Mouse (Mus musculus) small intestine, adult 2 months (tissue): ENCODE results near the gene Wfdc1. TPM values are rescaled to one million over a fixed set of nuclear protein-coding genes. Genes with fewer than 3 reads are reported as not detected.

Experiments
- H3K27ac ChIP-seq: fragments of 200-500 bp; 2 replicates; pipeline ENCODE4 v1.5.1; 2012; ENCODE audit warnings: low read depth, low read length, control low read depth, inconsistent platforms; ENCODE audit not compliant: insufficient read depth
- H3K27me3 ChIP-seq: fragments of 200-500 bp; 2 replicates; pipeline ENCODE4 v1.6.1; 2012; ENCODE audit warnings: mild to moderate bottlenecking, moderate library complexity, low read length, inconsistent platforms; ENCODE audit not compliant: control insufficient read depth, insufficient read depth
- H3K36me3 ChIP-seq: fragments of 200-500 bp; 2 replicates; pipeline ENCODE4 v1.6.1; 2012; ENCODE audit warnings: mild to moderate bottlenecking, low read length, control low read depth, inconsistent platforms; ENCODE audit not compliant: control insufficient read depth, insufficient read depth
- H3K4me1 ChIP-seq: fragments of 200-500 bp; 2 replicates; pipeline ENCODE4 v1.6.1; 2012; ENCODE audit warnings: low read length, inconsistent platforms, mixed read lengths; ENCODE audit not compliant: control insufficient read depth, insufficient read depth, insufficient read length
- H3K4me3 ChIP-seq: fragments of 200-500 bp; 2 replicates; pipeline ENCODE4 v1.5.1; 2012; ENCODE audit warnings: low read depth, mild to moderate bottlenecking, control low read depth, inconsistent platforms, low read length, moderate library complexity
- CTCF ChIP-seq: fragments of 200-500 bp; IDR thresholded peaks from 2 replicates; pipeline ENCODE4 v1.5.1; 2012; ENCODE audit warnings: low read depth, mild to moderate bottlenecking, control low read depth, inconsistent platforms, low read length, moderate library complexity, mixed read lengths; ENCODE audit not compliant: insufficient replicate concordance, insufficient read length; ENCODE audit errors: extremely low read depth
- POLR2A ChIP-seq: fragments of 200-500 bp; IDR thresholded peaks from 2 replicates; pipeline ENCODE4 v1.6.1; 2012; ENCODE audit warnings: low read depth, mild to moderate bottlenecking, control low read depth, inconsistent platforms, low read length, moderate library complexity
- WGBS: fragments of 180-500 bp; shearing (Covaris S2); methylation state at CpG from one replicate; pipeline ENCODE4 v1.1.7; 2018; 5-methylcytosine and 5-hydroxymethylcytosine counted together
- polyA plus RNA-seq: library from polyadenylated mRNA; depleted of rRNA; stranded (reverse); fragments of >200 nt; gene quantifications from 2 replicates; pipeline ENCODE4 v1.2.3, GENCODE M21; 2012

Wfdc1 gene
- polyA plus RNA-seq, 1 experiment = 34.5 TPM

DNA sequence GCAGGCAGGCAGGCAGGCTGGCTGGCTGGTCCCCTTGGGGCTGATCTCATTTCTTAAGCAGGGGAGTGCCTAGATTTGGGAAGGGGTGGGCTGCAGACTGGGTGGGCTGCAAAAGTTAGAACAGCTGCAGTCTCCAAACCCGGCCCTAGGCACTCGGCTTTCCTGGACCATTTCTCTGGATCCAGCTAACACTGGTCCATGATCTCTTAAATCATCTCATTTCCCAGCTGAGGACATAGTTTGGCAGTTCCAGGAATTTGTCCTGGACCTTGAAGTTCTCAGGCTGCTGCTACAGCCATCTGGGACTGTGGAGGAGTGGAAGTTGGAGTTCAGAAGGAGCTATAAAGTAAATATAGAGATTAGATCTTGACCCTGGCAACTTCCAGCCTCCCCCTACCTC lies 14.8 kb upstream of the Wfdc1 start:
- TF ChIP-seq CTCF (no peak), POLR2A (no peak)
- Histone ChIP-seq H3K4me3 (no peak overlapping the region), H3K36me3 (no peaks in the 10 kb centered on the region), H3K27me3 (no peaks in the 10 kb centered on the region), H3K4me1 (no peaks in the 10 kb centered on the region), H3K27ac (no peak overlapping the region)
- WGBS = 54% methylated on average over 2 of the region's 2 CpGs

DNA sequence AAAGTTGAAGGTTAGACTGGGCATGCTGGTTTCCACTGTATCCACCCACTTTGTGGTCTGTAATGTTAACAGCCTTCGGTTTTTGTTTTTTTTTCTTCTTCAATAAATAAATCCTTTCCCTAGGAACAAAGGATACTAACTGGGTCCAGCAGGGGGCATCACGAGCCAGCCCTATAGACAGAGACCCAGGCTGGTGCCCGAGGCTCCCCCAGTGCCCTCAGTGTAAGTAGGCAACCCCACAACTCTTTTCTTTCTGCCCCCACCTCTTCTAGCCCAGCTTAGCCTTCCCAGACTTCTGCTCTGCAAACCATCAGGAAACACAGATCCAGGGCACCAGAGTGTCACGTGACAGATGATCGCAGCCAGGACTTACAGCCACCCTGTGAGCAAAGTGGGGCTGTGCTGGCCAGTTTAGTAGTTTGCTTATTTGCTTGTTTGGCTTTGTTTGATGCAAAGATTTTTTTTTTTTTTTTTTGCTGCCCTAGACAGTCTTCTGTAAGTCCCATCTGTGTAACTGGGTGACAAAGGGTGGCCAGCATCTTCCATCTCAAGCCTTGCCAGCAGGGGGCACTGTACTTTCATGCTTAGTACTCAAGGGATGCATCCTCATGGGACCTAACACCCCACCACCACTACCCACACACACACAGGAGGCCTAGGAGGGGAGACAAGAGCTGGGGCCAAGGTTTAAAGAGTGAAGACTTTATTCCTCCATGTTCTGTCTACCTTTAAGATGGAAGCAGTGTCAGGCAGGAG lies 9.3 kb upstream of the Wfdc1 start:
- Histone ChIP-seq H3K27me3 (no peaks in the 10 kb centered on the region), H3K27ac (no peak overlapping the region), H3K36me3 (no peaks in the 10 kb centered on the region), H3K4me3 (no peak overlapping the region), H3K4me1 (peaks cover 8% of the 10 kb centered on the region; the same call in 1 of the 2 replicates)
- WGBS = 38% methylated on average over 5 of the region's 5 CpGs
- TF ChIP-seq POLR2A (no peak), CTCF (peak; percentile 69; the same call in 1 of the 2 replicates)

DNA sequence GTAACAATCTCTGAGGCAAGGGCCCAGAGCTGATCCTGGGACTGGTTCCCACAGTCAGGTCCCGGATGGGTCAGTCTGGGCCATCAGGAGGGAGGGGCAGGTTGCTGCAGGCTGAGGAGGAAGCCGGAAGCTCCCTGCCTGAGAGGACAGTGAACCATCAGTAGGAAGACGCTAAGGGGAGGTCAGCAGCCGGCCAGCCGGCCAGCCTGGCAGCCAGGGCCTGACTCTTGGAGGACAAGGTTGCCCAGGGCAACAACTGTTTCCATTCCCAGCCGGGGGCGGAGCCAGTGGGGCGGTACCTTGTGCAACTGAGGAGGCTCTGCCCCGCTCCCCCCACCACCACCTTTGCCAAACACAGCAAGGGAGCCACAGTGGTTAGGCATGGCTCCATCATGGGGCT lies 5.1 kb upstream of the Wfdc1 start:
- Histone ChIP-seq H3K27me3 (no peaks in the 10 kb centered on the region), H3K4me3 (no peak overlapping the region), H3K36me3 (no peaks in the 10 kb centered on the region), H3K27ac (peak overlapping the region; percentile 57), H3K4me1 (peaks cover 8% of the 10 kb centered on the region; the same call in 1 of the 2 replicates)
- WGBS = 57% methylated on average over 9 of the region's 9 CpGs
- no peak for TF ChIP-seq CTCF
- TF ChIP-seq POLR2A = no peak

DNA sequence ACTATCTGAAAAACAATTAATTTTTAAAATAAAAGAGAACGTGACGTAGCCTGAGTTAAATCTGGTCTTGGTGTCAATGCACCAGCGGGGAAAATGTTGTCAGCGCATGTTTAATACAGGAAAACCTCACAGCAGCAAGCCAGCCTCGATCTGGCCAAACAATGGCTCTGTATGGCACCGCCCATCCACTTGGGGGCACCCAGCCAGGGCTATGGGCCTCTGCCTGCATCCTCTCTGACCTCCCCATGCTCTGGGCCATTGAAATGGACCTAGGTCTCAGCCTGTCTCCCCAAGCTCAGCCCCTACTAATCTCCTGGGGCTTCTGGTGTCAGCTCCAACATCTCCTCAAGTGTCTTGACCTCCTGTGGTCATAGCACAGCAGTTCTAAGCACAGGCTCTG lies 4.3 kb upstream of the Wfdc1 start:
- no peak overlapping the region for H3K27ac ChIP-seq
- TF ChIP-seq CTCF (no peak), POLR2A (no peak)
- WGBS = 77% methylated on average over 6 of the region's 6 CpGs

DNA sequence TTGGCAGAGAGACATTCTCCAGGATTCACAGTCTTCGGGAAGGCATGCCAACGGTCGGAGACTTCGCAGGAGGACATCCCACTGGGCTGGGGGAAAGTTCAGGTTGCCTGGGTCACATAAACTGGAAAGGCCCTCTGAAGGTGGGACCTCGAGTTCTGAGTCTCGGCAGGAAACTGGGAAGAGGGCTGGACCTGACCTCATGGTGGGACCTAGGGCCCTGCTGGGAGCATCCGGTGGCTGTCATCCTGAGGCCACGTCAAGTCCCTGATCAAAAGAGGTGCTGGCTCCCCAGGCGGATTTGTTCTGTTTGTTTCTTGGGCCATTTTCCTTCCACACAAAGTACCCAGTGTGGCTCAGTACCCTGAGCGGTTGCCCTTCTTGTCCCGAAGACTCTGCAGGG lies 2.7 kb upstream of the Wfdc1 start:
- H3K4me3 ChIP-seq = no peak overlapping the region
- H3K36me3 ChIP-seq = no peaks in the 10 kb centered on the region
- WGBS = 86% methylated on average over 11 of the region's 11 CpGs
- H3K4me1 ChIP-seq = peaks cover 14% of the 10 kb centered on the region
- TF ChIP-seq POLR2A = no peak
- no peak for TF ChIP-seq CTCF
- no peak overlapping the region for H3K27ac ChIP-seq
- H3K27me3 ChIP-seq = no peaks in the 10 kb centered on the region

More for the DNA sequence above, 4.3 kb upstream of the Wfdc1 start:
- Histone ChIP-seq H3K27me3 (no peaks in the 10 kb centered on the region), H3K4me1 (peaks cover 8% of the 10 kb centered on the region; the same call in 1 of the 2 replicates), H3K36me3 (no peaks in the 10 kb centered on the region), H3K4me3 (no peak overlapping the region)

DNA sequence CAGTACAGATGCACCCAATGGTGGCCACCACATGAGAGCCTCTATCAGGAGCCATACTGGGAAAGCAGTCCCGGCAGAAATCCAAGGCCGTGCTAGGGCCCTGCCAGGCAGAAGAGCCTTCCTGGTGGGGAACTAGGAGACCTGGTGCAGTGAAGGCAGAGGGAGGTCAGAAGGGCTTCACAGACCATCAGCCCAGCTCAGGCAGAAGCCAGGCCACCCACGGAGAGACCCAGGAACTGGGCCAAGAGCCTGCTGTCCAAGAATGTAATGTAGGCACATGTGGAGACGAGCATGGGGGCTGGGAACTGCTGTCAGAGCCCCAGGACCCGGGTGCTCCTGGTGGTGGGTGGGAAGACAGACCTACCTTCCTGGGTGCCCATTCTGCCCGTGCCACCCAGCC lies 895 bp upstream of the Wfdc1 start:
- no peak overlapping the region for H3K4me3 ChIP-seq
- H3K27me3 ChIP-seq = no peaks in the 10 kb centered on the region
- H3K27ac ChIP-seq = peak overlapping the region; percentile 16
- H3K36me3 ChIP-seq = no peaks in the 10 kb centered on the region
- TF ChIP-seq POLR2A = no peak
- no peak for TF ChIP-seq CTCF
- peaks cover 25% of the 10 kb centered on the region for H3K4me1 ChIP-seq
- 77% methylated on average over 6 of the region's 6 CpGs for WGBS

DNA sequence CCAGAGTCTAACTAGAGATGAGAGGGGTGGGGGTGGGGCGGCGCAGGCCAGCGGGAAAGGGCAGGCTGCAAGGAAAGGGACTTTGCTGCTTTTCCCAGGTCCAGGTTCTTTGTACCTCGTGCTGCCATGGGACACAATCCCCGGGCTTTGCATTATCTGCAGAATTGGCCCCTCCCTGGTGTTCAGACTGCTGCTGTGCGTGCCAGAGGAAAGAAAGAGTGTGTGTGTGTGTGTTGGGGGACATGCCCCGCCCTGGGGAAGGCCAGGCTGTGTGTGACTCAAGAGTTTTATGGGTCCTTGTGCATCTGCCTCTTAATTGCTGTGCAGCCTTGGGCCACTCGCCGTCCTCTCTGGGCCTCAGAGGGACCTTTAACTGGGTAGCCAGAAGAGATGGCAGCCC lies 2.3 kb downstream of the Wfdc1 start:
- 27% methylated on average over 9 of the region's 9 CpGs for WGBS
- no peak for TF ChIP-seq POLR2A
- TF ChIP-seq CTCF = no peak
- Histone ChIP-seq H3K4me3 (no peak overlapping the region), H3K27me3 (no peaks in the 10 kb centered on the region), H3K4me1 (peaks cover 26% of the 10 kb centered on the region), H3K27ac (peak overlapping the region; percentile 20; the same call in 1 of the 2 replicates), H3K36me3 (no peaks in the 10 kb centered on the region)

DNA sequence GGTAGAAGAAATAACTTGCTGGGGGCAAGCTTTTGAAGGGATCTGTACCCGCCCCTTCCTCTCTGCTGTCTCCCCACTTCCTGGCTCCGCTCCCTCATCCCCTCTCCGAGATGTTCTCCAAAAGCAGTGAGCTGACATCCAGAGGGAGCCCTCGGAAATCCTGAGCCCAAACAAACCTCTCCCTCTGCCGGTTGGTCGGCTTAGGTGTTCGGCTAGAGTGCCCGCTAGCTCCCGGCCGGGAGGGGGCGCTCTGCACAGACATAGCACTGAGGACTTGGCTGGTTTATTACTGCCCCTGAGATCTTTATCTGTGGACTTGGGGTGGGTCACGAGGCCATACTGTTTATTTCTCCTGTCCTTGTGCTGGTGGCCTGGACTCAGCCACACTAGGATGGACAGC lies 3.1 kb downstream of the Wfdc1 start:
- peak overlapping the region; percentile 23 for H3K27ac ChIP-seq
- H3K4me1 ChIP-seq = peaks cover 29% of the 10 kb centered on the region
- no peaks in the 10 kb centered on the region for H3K27me3 ChIP-seq
- H3K36me3 ChIP-seq = no peaks in the 10 kb centered on the region
- WGBS = 29% methylated on average over 12 of the region's 12 CpGs
- no peak overlapping the region for H3K4me3 ChIP-seq
- TF ChIP-seq POLR2A (no peak), CTCF (peak; percentile 81)
